ENCODE assay signal across 17 mouse cellular contexts in the genomic region with DNA sequence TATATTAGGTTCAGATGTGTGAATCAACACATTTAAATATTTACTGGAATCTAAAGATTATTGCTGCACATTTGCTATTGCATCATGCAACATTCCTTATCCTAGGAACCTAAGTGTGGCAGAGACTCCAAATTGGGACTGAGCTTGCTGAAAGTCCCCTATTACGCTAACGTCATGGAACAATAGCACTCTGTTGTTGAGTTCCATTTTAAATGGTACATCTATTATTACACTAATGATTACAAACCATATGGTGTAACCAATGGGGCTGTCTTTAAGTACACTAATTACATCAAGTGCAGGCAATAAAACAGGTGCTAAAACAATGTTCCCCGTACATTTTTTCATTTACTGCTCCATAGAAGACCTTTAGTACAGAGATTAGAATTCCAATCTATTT.
DNase-seq lines count a peak whose midpoint lies in the region; ATAC-seq lines count a peak whose summit lies in the region.
"Had no signal": no experiment of that assay in that cellular context is flagged by ENCODE, and none has a peak within 500 bp of the region (broad histone marks: within the 10 kb centered on the region; RNA-seq: fewer than 3 reads in every experiment).

No protein-coding gene starts in this region.

- no peaks in the 10 kb centered on the region for H3K36me3 ChIP-seq in forebrain, embryonic 14.5 days (ENCODE audit: control insufficient read depth, insufficient read depth, low read length)
- H3K36me3 ChIP-seq in forebrain, embryonic 16.5 days (ENCODE audit: control insufficient read depth, insufficient read depth): no peaks in the 10 kb centered on the region
- H3K36me3 ChIP-seq: embryonic facial prominence, embryonic 10.5 days; embryonic facial prominence, embryonic 12.5 days had no signal

- no peaks in the 10 kb centered on the region for H3K27me3 ChIP-seq in forebrain, embryonic 14.5 days (replicated peaks; ENCODE audit: control insufficient read depth, insufficient read depth, low read length)
- no peaks in the 10 kb centered on the region for H3K27me3 ChIP-seq in forebrain, embryonic 16.5 days (replicated peaks; ENCODE audit: control insufficient read depth, insufficient read depth, low read length)
- H3K27me3 ChIP-seq: embryonic facial prominence, embryonic 12.5 days; forebrain, embryonic 13.5 days had no signal

- no peak overlapping the region for H3K27ac ChIP-seq in forebrain, embryonic 14.5 days (ENCODE audit: low read depth, low read length)
- H3K27ac ChIP-seq in forebrain, embryonic 16.5 days (ENCODE audit: low read length): no peak overlapping the region
- H3K27ac ChIP-seq: embryonic facial prominence, embryonic 10.5 days; embryonic facial prominence, embryonic 12.5 days; forebrain, embryonic 13.5 days had no signal

- H3K4me1 ChIP-seq in forebrain, embryonic 14.5 days (ENCODE audit: control insufficient read depth, insufficient read depth, low read length): no peaks in the 10 kb centered on the region
- no peaks in the 10 kb centered on the region for H3K4me1 ChIP-seq in forebrain, embryonic 16.5 days (replicated peaks; ENCODE audit: control insufficient read depth, insufficient read depth, low read length)
- H3K4me1 ChIP-seq: embryonic facial prominence, embryonic 10.5 days; embryonic facial prominence, embryonic 12.5 days; forebrain, embryonic 13.5 days had no signal

- H3K9ac ChIP-seq in forebrain, embryonic 14.5 days (ENCODE audit: low read length): no peak overlapping the region
- H3K9ac ChIP-seq in forebrain, embryonic 16.5 days (replicated peaks; ENCODE audit: low read depth, low read length): no peak overlapping the region
- H3K9ac ChIP-seq: embryonic facial prominence, embryonic 12.5 days; forebrain, embryonic 13.5 days; forebrain, postnatal 0 days had no signal

- no peak overlapping the region for H3K4me2 ChIP-seq in forebrain, embryonic 14.5 days (ENCODE audit: low read length)
- H3K4me2 ChIP-seq in forebrain, embryonic 16.5 days (ENCODE audit: low read length): no peak overlapping the region
- H3K4me2 ChIP-seq: embryonic facial prominence, embryonic 12.5 days; forebrain, embryonic 13.5 days had no signal

- ATAC-seq in forebrain, embryonic 14.5 days: peak; percentile 42; the same call in 1 of the 2 replicates
- no peak for ATAC-seq in forebrain, embryonic 16.5 days
- ATAC-seq: activated CD4-positive, CD25-positive, alpha-beta regulatory T cell, adult 4 months; forebrain, embryonic 13.5 days; forebrain, postnatal 0 days had no signal

- DNase-seq in forebrain, embryonic 14.5 days (ENCODE audit: low spot score): peak; percentile 37
- peak; percentile 14 for DNase-seq in retina, embryonic 14.5 days (ENCODE audit: low spot score)
- DNase-seq in adrenal gland, adult 2 months: no peak
- DNase-seq in yolk sac, embryonic 10.5 days (ENCODE audit: low spot score): no peak
- DNase-seq: adrenal gland, postnatal 10 days; adrenal gland, postnatal 25 days; cerebellum, adult 11-12 months; cerebellum, adult 2 months; cerebellum, adult 9-10 months; cerebellum, postnatal 10 days; cerebellum, postnatal 25 days; forebrain, postnatal 0 days had no signal

- no peak overlapping the region for H3K4me3 ChIP-seq in forebrain, embryonic 14.5 days (ENCODE audit: low read depth, low read length)
- H3K4me3 ChIP-seq in forebrain, embryonic 16.5 days (replicated peaks; ENCODE audit: low read length): no peak overlapping the region
- H3K4me3 ChIP-seq: embryonic facial prominence, embryonic 10.5 days; embryonic facial prominence, embryonic 12.5 days; forebrain, embryonic 13.5 days had no signal

- no peaks in the 10 kb centered on the region for H3K9me3 ChIP-seq in forebrain, embryonic 14.5 days (replicated peaks; ENCODE audit: control insufficient read depth, low read length)
- H3K9me3 ChIP-seq in forebrain, embryonic 16.5 days (ENCODE audit: control insufficient read depth, low read length): no peaks in the 10 kb centered on the region
- H3K9me3 ChIP-seq: embryonic facial prominence, embryonic 10.5 days; embryonic facial prominence, embryonic 12.5 days; forebrain, embryonic 13.5 days had no signal

- WGBS in forebrain, embryonic 14.5 days: 27% methylated on average over 3 of the region's 3 CpGs
- 27% methylated on average over 3 of the region's 3 CpGs for WGBS in forebrain, embryonic 16.5 days

Comparison
In these comparisons a context has a peak if more than half of its experiments do, and no peak if none do; other contexts are left out.
1. DNase-seq: peak in forebrain, embryonic 14.5 days (single experiment) and retina, embryonic 14.5 days (single experiment); none in adrenal gland, adult 2 months (single experiment) and yolk sac, embryonic 10.5 days (single experiment).